Mouse (Mus musculus) T-helper 1 cell (primary cell): ENCODE data around the gene Gna12.

Experiments used
- in situ Hi-C: fragments of 300-600 bp; cut with MboI, MseI; formaldehyde crosslinking; loops from one replicate; pipeline ENCODE4 v1.15.1; 2025; ENCODE audit warnings: high pct_unique_total_duplicates

Gna12 gene

GRCm38 (mm10) chr5:140798158-140798557 is 32.1 kb downstream of the Gna12 start:
- in situ Hi-C loops: no loop called here

GRCm38 (mm10) chr5:140796051-140796450 is 34.2 kb downstream of the Gna12 start:
- in situ Hi-C loops: no loop called here

DNA sequence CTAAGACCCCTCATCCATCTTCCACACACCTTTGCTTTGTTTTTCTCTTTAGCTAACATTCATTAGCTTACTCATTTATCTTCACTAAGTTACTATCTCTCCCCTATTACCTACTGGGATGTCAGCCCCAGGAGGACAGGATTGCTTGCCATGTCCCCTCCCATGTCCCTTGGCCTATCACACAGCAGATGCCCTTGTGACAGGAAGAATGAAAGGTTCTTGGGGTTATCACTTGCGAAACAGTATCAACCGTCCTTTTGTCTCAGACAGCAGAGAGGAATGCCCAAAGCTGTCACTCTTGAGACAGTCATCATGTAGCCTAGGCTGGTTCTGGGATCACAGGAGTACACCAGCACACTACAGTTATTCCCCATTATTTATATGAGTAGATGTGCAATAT is 35.1 kb downstream of the Gna12 start:
- in situ Hi-C loops: no loop called here

GRCm38 (mm10) chr5:140794753-140795152 is 35.5 kb downstream of the Gna12 start:
- in situ Hi-C loops: no loop called here

- in situ Hi-C loops: no loop called here
Measured at GRCm38 (mm10) chr5:140792233-140792632, 38.0 kb downstream of the Gna12 start.

DNA sequence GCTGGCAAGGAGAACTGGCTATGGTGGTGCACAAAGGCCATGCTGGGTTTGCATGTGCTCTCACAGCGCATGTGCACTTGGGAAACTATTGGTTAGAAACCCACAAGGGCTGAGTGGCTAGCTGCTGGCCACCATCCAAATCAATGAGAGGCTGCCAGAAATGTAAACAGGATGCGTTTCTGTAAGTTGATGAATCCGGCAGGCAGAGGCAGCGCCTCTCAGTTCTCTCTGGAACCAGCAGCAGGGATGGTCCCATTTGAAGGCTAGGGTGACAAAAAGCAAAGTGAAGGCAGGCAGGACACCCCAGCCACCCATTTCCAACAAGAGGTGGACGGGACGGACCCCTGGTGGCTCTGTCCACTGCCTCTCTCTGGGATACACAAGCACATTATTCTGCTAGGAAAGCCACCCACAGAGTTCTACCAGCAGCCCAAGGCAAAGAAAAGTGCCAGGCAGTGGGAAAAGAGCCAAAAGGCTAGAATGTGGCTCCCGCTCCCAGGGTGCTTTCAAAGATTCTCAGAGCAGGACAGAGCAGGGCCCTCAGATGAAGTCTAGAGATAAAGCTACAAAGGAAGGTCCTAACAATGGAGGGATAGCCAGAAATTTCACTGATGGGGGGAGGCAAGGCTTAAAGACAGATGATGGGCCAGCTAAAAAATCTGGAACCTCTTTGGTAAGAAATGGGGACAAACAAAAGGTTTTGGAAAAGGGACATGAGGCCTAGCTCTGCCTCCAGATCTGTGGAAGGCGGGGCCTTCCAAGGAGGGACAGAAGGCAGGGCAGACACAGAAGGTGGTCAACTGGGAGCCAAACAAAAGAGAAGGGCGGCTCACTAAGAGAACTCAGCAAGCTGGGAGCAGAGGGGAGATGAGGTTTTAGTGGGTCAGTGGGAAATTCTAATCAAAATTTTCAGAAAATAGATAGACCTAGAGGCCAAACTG is 39.0 kb downstream of the Gna12 start:
- in situ Hi-C loops: no loop called here

GRCm38 (mm10) chr5:140790392-140790791 is 39.8 kb downstream of the Gna12 start:
- in situ Hi-C loops: no loop called here

GRCm38 (mm10) chr5:140789561-140789960 is 40.7 kb downstream of the Gna12 start:
- in situ Hi-C loops: loop anchor here (5.0 to 10.0 kb wide), 2 partner anchors 1048 to 1335 kb away; no protein-coding TSS in a partner anchor

DNA sequence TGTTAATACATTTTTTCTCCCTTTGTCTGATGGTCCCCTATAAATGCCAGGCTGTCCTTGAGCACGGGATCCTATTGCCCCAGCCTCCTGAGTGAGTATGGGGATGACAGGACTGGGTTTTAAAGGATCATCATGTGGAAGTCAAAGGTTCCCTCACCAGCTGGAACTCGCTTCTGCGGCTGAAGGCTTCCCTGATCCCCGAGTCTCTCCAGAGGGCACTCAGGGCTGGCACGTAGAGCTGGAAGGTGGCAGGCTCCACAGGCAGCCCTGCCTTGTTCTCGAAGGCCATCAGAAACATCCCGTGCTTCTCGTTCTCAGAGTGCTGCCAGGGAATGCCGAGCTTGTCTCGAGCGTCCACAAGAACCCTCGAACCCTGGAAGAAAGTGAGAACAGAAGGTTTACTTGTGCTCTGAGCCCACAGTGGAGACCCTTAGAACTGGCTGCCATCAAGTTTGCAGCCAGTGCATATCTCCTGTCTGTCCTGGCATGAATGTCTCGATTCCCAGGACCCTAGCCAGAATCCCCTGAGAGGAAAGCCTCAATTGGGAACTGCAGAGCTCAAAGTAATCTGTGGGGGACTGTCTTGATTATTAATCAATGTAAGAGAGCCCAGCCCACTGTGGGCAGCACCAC is 44.9 kb downstream of the Gna12 start:
- in situ Hi-C loops: loop anchor here (5.0 to 10.0 kb wide), 2 partner anchors 1052 to 1339 kb away; no protein-coding TSS in a partner anchor

DNA sequence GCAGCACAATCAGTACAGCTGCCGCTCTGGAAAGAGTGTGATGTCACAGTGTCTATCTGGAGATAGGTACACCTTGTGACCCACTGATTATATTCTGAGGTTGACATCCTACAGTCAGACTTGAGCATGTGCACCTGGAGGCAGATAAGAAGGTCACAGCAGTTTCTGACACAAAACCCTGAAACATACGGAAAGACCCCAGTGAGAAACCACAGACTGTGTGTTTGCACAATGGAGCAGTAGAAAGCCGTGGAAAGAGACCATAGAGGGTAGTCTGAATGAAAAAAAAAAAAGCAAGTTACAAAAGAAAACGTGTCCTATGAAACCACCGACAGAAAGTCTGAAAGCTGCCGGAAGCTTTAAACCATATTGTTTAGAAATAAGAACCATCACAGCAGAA is 45.9 kb downstream of the Gna12 start:
- in situ Hi-C loops: loop anchor here (10.0 kb wide), 1 partner anchor 1341 kb away; no protein-coding TSS in a partner anchor

GRCm38 (mm10) chr5:140783577-140783976 is 46.7 kb downstream of the Gna12 start:
- in situ Hi-C loops: loop anchor here (10.0 kb wide), 1 partner anchor 1341 kb away; no protein-coding TSS in a partner anchor

GRCm38 (mm10) chr5:140781886-140782572 is 48.2 kb downstream of the Gna12 start:
- in situ Hi-C loops: loop anchor here (10.0 kb wide), 1 partner anchor 1343 kb away; no protein-coding TSS in a partner anchor

DNA sequence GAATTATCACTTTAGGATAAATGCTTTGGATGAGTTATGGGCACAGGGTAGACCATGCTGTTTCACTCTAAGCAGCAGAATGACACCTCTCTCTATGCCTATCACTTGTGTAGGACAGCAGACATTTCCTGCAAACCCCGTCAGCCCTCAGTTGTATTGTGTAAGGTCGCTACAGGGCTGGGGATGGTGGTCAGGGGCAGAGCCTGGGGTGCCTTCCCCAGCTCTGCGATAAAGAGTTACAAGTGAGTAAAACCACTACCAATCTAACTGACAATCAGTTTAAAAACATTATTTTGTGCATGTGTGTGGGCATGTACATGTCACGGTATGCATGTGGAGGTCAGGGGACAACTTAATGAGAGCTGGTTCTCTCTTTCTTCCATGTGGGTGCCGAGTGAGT is 49.1 kb downstream of the Gna12 start:
- in situ Hi-C loops: loop anchor here (10.0 kb wide), 1 partner anchor 1344 kb away; no protein-coding TSS in a partner anchor

GRCm38 (mm10) chr5:140776968-140777367 is 53.3 kb downstream of the Gna12 start:
- in situ Hi-C loops: no loop called here

DNA sequence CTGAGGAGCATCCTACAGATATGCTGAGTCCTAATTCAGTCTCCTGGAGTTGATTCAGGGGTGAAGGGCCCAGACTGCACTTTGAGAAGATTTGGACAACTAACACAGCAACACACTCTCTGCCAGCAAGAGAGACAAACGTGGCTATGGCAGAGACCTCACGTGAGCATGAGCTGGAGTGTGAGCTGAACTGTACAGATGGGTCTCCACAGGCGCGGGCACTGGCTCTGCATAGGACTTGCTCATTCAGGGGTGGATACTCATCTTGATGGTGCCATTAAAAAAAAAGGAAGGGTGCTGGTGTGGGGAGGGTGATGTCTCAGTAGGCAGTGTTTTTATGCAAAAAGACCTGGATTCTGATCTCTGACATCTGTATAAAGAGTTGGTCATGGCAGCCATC is 55.1 kb downstream of the Gna12 start:
- in situ Hi-C loops: no loop called here

DNA sequence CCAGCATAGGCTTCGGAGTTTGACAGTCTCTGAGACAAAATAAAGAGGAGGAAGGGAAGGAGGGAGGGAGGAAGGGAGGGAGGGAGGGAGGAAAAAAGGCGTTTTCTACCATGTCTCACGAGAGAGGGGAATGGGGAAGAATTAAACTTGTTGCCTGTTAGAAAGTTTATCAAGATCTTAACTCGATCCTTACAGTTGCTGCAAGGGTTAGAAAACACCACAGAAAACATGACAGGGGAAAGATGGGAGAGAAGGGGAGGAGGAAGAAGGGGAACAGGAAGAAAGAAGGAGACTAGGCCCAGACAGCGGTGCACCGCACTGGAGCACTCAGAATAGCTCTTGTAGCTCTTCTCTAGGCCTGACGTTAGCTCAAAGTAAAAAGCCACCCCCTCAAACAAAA is 58.1 kb downstream of the Gna12 start:
- in situ Hi-C loops: no loop called here

DNA sequence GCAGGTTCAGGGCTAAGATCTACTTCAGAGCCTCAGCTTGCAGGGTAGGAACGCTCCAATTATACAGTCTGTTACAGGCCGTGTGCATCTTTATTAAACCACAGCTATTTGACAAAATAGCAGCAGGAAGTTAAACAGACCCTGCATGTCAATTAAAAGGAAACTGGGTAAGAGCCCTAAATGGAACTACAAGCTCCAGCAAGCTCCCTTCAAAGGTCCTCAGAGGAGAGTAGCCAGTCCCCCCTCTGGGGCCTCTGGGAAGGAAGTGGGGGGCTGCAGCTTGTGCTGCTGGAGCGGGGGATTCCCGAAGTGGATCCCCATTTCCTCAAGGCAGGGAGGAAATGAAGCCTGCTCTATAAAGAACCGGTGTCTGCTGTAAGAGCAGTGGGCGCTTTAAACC is 58.6 kb downstream of the Gna12 start:
- in situ Hi-C loops: no loop called here

DNA sequence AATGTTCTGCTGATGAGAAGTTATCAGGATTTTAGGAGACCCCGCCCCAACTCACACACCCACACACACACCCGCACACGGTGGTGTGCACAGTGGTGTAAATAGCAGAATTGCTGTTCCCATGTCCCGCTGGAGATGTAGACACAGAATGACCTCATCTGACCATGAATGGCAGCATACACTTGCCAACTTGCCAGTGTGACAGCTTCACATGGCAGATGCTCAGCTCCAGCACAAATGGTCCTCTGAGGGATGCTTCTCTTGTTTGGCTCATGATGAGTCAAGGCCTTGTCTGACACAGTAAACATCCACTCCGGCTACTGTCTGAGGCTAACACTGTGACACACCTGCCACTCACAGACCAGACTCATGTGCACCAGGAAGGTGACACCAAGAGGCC is 61.9 kb downstream of the Gna12 start:
- in situ Hi-C loops: no loop called here

GRCm38 (mm10) chr5:140767704-140768141 is 62.5 kb downstream of the Gna12 start:
- in situ Hi-C loops: no loop called here

GRCm38 (mm10) chr5:140766566-140766965 is 63.7 kb downstream of the Gna12 start:
- in situ Hi-C loops: no loop called here

DNA sequence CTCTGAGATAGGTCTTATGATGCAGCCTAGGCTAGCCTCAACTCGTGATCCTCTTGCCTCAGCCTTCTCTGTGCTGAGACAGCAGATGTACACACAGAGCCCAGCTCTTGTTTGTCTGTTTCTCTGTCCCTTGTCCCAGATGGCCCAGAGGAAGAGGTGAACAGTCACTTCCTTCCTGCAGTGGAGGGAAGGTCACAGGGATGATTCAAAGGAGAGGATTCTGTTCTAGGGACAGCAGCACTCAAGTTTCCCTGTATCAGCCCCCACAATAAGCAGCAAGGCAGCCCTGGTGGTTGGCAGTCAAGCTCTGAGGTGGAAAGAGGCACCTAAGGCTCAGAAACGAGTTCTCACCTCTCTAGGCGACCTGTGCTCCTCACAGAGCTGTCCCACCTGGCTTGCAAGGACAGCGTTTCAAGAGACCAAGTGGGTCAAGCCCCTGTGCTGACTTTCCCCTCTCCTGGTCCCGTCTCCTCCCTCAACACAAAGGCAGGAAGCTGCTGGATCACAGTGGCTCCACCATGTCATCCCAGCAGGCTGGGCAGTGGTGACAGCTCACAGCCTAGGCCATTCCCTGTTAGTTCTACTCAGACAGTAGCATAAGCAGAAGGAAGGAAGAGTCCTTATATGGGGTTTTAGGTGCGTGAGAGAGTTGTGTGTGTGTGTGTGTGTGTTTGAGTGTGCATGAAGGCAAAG is 65.2 kb downstream of the Gna12 start:
- in situ Hi-C loops: no loop called here
